Mouse (Mus musculus): ENCODE measurements around the gene Eloa. TPM values are rescaled to one million over a fixed set of nuclear protein-coding genes. Genes with fewer than 3 reads are reported as not detected.
A peak's percentile ranks its signal among the peaks of the same experiment; 100 is the strongest.

Gene Eloa
- polyA plus RNA-seq, 1 experiment from 2014 or later = 39.8 TPM

- WGBS = 7% methylated on average over 15 of the region's 15 CpGs
- H3K36me3 ChIP-seq (ENCODE audit: control insufficient read depth, insufficient read depth, low read length) = peaks cover 24% of the 10 kb centered on the region
- H3K27ac ChIP-seq (ENCODE audit: low read length) = peak overlapping the region; percentile 81; the same call in 1 of the 2 replicates
- H3K27me3 ChIP-seq (ENCODE audit: control insufficient read depth, insufficient read depth, low read length) = no peaks in the 10 kb centered on the region
- H3K9ac ChIP-seq (replicated peaks; ENCODE audit: low read depth, low read length) = peak overlapping the region; percentile 71
- peak overlapping the region; percentile 85 for H3K4me2 ChIP-seq (replicated peaks; ENCODE audit: low read depth, low read length)
- peak overlapping the region; percentile 54 for H3K4me3 ChIP-seq (ENCODE audit: low read depth, low read length)
- H3K4me1 ChIP-seq (ENCODE audit: control insufficient read depth, insufficient read depth, low read length) = peaks cover 8% of the 10 kb centered on the region; the same call in 1 of the 2 replicates
- H3K9me3 ChIP-seq (ENCODE audit: control insufficient read depth, low read depth, low read length) = no peaks in the 10 kb centered on the region
- no peak for ATAC-seq (ENCODE audit: insufficient number of reproducible peaks, insufficient read depth, low FRiP score, low read depth)
Measured at GRCm38 (mm10) chr4:135962946-135963345, 58.6 kb downstream of the Eloa start.

GRCm38 (mm10) chr4:135962198-135962597, 59.4 kb downstream of the Eloa start:
- Histone ChIP-seq H3K4me3 (ENCODE audit: low read depth, low read length) (no peak overlapping the region), H3K9me3 (ENCODE audit: control insufficient read depth, low read depth, low read length) (no peaks in the 10 kb centered on the region), H3K4me1 (ENCODE audit: control insufficient read depth, insufficient read depth, low read length) (peaks cover 8% of the 10 kb centered on the region; the same call in 1 of the 2 replicates), H3K36me3 (ENCODE audit: control insufficient read depth, insufficient read depth, low read length) (peaks cover 17% of the 10 kb centered on the region), H3K27ac (ENCODE audit: low read length) (no peak overlapping the region), H3K4me2 (replicated peaks; ENCODE audit: low read depth, low read length) (no peak overlapping the region), H3K9ac (replicated peaks; ENCODE audit: low read depth, low read length) (no peak overlapping the region), H3K27me3 (ENCODE audit: control insufficient read depth, insufficient read depth, low read length) (no peaks in the 10 kb centered on the region)
- ATAC-seq (ENCODE audit: insufficient number of reproducible peaks, insufficient read depth, low FRiP score, low read depth) = no peak
- 86% methylated on average over 7 of the region's 7 CpGs for WGBS

- no peak overlapping the region for H3K4me3 ChIP-seq (ENCODE audit: low read depth, low read length)
- H3K9me3 ChIP-seq (ENCODE audit: control insufficient read depth, low read depth, low read length) = no peaks in the 10 kb centered on the region
- no peak overlapping the region for H3K4me2 ChIP-seq (replicated peaks; ENCODE audit: low read depth, low read length)
- no peak for ATAC-seq (ENCODE audit: insufficient number of reproducible peaks, insufficient read depth, low FRiP score, low read depth)
- peaks cover 8% of the 10 kb centered on the region; the same call in 1 of the 2 replicates for H3K4me1 ChIP-seq (ENCODE audit: control insufficient read depth, insufficient read depth, low read length)
- WGBS = 85% methylated on average over 5 of the region's 5 CpGs
- no peak overlapping the region for H3K27ac ChIP-seq (ENCODE audit: low read length)
- peaks cover 13% of the 10 kb centered on the region for H3K36me3 ChIP-seq (ENCODE audit: control insufficient read depth, insufficient read depth, low read length)
- no peaks in the 10 kb centered on the region for H3K27me3 ChIP-seq (ENCODE audit: control insufficient read depth, insufficient read depth, low read length)
- H3K9ac ChIP-seq (replicated peaks; ENCODE audit: low read depth, low read length) = no peak overlapping the region
Measured at GRCm38 (mm10) chr4:135961709-135962108, 59.9 kb downstream of the Eloa start.

GRCm38 (mm10) chr4:135960717-135961116, 60.8 kb downstream of the Eloa start:
- Histone ChIP-seq H3K27ac (ENCODE audit: low read length) (no peak overlapping the region), H3K4me2 (replicated peaks; ENCODE audit: low read depth, low read length) (no peak overlapping the region), H3K36me3 (ENCODE audit: control insufficient read depth, insufficient read depth, low read length) (peaks cover 6% of the 10 kb centered on the region; the same call in 1 of the 2 replicates), H3K9me3 (ENCODE audit: control insufficient read depth, low read depth, low read length) (no peaks in the 10 kb centered on the region), H3K27me3 (ENCODE audit: control insufficient read depth, insufficient read depth, low read length) (no peaks in the 10 kb centered on the region), H3K4me3 (ENCODE audit: low read depth, low read length) (no peak overlapping the region), H3K9ac (replicated peaks; ENCODE audit: low read depth, low read length) (no peak overlapping the region), H3K4me1 (ENCODE audit: control insufficient read depth, insufficient read depth, low read length) (peaks cover 8% of the 10 kb centered on the region; the same call in 1 of the 2 replicates)
- ATAC-seq (ENCODE audit: insufficient number of reproducible peaks, insufficient read depth, low FRiP score, low read depth) = no peak
- WGBS = 23% methylated on average over 5 of the region's 5 CpGs

- 50% methylated on average over 8 of the region's 8 CpGs for WGBS
- Histone ChIP-seq H3K4me1 (ENCODE audit: control insufficient read depth, insufficient read depth, low read length) (no peaks in the 10 kb centered on the region), H3K27me3 (ENCODE audit: control insufficient read depth, insufficient read depth, low read length) (no peaks in the 10 kb centered on the region), H3K27ac (ENCODE audit: low read length) (no peak overlapping the region), H3K9ac (replicated peaks; ENCODE audit: low read depth, low read length) (no peak overlapping the region), H3K9me3 (ENCODE audit: control insufficient read depth, low read depth, low read length) (no peaks in the 10 kb centered on the region), H3K4me3 (ENCODE audit: low read depth, low read length) (no peak overlapping the region), H3K36me3 (ENCODE audit: control insufficient read depth, insufficient read depth, low read length) (peaks cover 10% of the 10 kb centered on the region; the same call in 1 of the 2 replicates), H3K4me2 (replicated peaks; ENCODE audit: low read depth, low read length) (no peak overlapping the region)
- no peak for ATAC-seq (ENCODE audit: insufficient number of reproducible peaks, insufficient read depth, low FRiP score, low read depth)
Measured at GRCm38 (mm10) chr4:135958354-135958753, 63.2 kb downstream of the Eloa start.

- H3K4me2 ChIP-seq (replicated peaks; ENCODE audit: low read depth, low read length) = no peak overlapping the region
- H3K4me1 ChIP-seq (ENCODE audit: control insufficient read depth, insufficient read depth, low read length) = no peaks in the 10 kb centered on the region
- no peaks in the 10 kb centered on the region for H3K27me3 ChIP-seq (ENCODE audit: control insufficient read depth, insufficient read depth, low read length)
- no peak overlapping the region for H3K4me3 ChIP-seq (ENCODE audit: low read depth, low read length)
- no peak overlapping the region for H3K27ac ChIP-seq (ENCODE audit: low read length)
- H3K36me3 ChIP-seq (ENCODE audit: control insufficient read depth, insufficient read depth, low read length) = peaks cover 17% of the 10 kb centered on the region
- no peaks in the 10 kb centered on the region for H3K9me3 ChIP-seq (ENCODE audit: control insufficient read depth, low read depth, low read length)
- ATAC-seq (ENCODE audit: insufficient number of reproducible peaks, insufficient read depth, low FRiP score, low read depth) = no peak
- WGBS = 86% methylated on average over 9 of the region's 9 CpGs
- no peak overlapping the region for H3K9ac ChIP-seq (replicated peaks; ENCODE audit: low read depth, low read length)
Measured at GRCm38 (mm10) chr4:135955886-135956285, 65.7 kb downstream of the Eloa start.

- Histone ChIP-seq H3K4me1 (ENCODE audit: control insufficient read depth, insufficient read depth, low read length) (0 out of 2 replicates have a peak, but pooled peaks cover 3% of the 10 kb centered on the region), H3K9ac (replicated peaks; ENCODE audit: low read depth, low read length) (no peak overlapping the region), H3K36me3 (ENCODE audit: control insufficient read depth, insufficient read depth, low read length) (peaks cover 12% of the 10 kb centered on the region), H3K4me3 (ENCODE audit: low read depth, low read length) (no peak overlapping the region), H3K27ac (ENCODE audit: low read length) (no peak overlapping the region), H3K4me2 (replicated peaks; ENCODE audit: low read depth, low read length) (no peak overlapping the region), H3K9me3 (ENCODE audit: control insufficient read depth, low read depth, low read length) (no peaks in the 10 kb centered on the region), H3K27me3 (ENCODE audit: control insufficient read depth, insufficient read depth, low read length) (no peaks in the 10 kb centered on the region)
- no peak for ATAC-seq (ENCODE audit: insufficient number of reproducible peaks, insufficient read depth, low FRiP score, low read depth)
- WGBS = 17% methylated on average over 2 of the region's 2 CpGs
Measured at GRCm38 (mm10) chr4:135954241-135954640, 67.3 kb downstream of the Eloa start.

Other genes starting within 250 kb of the Eloa start
- gene Srsf10, start 166.0 kb downstream of the Eloa start, polyA plus RNA-seq (2014; fragmentation: Nextera tagmentation; extraction: Ambion mirVana) = 297 and 298 TPM in 2 replicates
- gene Pnrc2, start 147.9 kb downstream of the Eloa start, polyA plus RNA-seq (2014; fragmentation: Nextera tagmentation; extraction: Ambion mirVana) = 172 and 189 TPM in 2 replicates
- 0.38 and 0.39 TPM in 2 replicates for gene Cnr2, start 126.4 kb downstream of the Eloa start, polyA plus RNA-seq (2014; fragmentation: Nextera tagmentation; extraction: Ambion mirVana)
- gene Fuca1, start 101.0 kb downstream of the Eloa start, polyA plus RNA-seq (2014; fragmentation: Nextera tagmentation; extraction: Ambion mirVana) = 87.7 and 93.3 TPM in 2 replicates
- 85.5 and 87.7 TPM in 2 replicates for gene Hmgcl, start 75.3 kb downstream of the Eloa start, polyA plus RNA-seq (2014; fragmentation: Nextera tagmentation; extraction: Ambion mirVana)
- gene Gale, start 58.0 kb downstream of the Eloa start, polyA plus RNA-seq (2014; fragmentation: Nextera tagmentation; extraction: Ambion mirVana) = 47.7 and 48.1 TPM in 2 replicates
- 101 and 104 TPM in 2 replicates for gene Lypla2, start 49.1 kb downstream of the Eloa start, polyA plus RNA-seq (2014; fragmentation: Nextera tagmentation; extraction: Ambion mirVana)
- gene Pithd1, start 34.5 kb downstream of the Eloa start, polyA plus RNA-seq (2014; fragmentation: Nextera tagmentation; extraction: Ambion mirVana) = 45.9 and 46.6 TPM in 2 replicates
- 506 and 533 TPM in 2 replicates for gene Rpl11, start 31.7 kb upstream of the Eloa start, polyA plus RNA-seq (2014; fragmentation: Nextera tagmentation; extraction: Ambion mirVana)
- gene Id3, start 121.7 kb upstream of the Eloa start, polyA plus RNA-seq (2014; fragmentation: Nextera tagmentation; extraction: Ambion mirVana) = 384 and 404 TPM in 2 replicates
- gene E2f2, start 150.6 kb upstream of the Eloa start, polyA plus RNA-seq (2014; fragmentation: Nextera tagmentation; extraction: Ambion mirVana) = 3.5 and 4.4 TPM in 2 replicates
- gene Asap3, start 184.6 kb upstream of the Eloa start, polyA plus RNA-seq (2014; fragmentation: Nextera tagmentation; extraction: Ambion mirVana) = 5.1 and 5.6 TPM in 2 replicates
- gene Tcea3, start 226.0 kb upstream of the Eloa start, polyA plus RNA-seq (2014; fragmentation: Nextera tagmentation; extraction: Ambion mirVana) = 19.7 and 19.8 TPM in 2 replicates